Mouse (Mus musculus): Measurements from ENCODE around the gene Kcnh5. TPM values are rescaled to one million over a fixed set of nuclear protein-coding genes. Genes with fewer than 3 reads are reported as not detected.

The Kcnh5 gene
- 0.06 TPM in 1 of 2 replicates, not detected in the other for total RNA-seq (2021)
- long read RNA-seq = 0 reads

DNA sequence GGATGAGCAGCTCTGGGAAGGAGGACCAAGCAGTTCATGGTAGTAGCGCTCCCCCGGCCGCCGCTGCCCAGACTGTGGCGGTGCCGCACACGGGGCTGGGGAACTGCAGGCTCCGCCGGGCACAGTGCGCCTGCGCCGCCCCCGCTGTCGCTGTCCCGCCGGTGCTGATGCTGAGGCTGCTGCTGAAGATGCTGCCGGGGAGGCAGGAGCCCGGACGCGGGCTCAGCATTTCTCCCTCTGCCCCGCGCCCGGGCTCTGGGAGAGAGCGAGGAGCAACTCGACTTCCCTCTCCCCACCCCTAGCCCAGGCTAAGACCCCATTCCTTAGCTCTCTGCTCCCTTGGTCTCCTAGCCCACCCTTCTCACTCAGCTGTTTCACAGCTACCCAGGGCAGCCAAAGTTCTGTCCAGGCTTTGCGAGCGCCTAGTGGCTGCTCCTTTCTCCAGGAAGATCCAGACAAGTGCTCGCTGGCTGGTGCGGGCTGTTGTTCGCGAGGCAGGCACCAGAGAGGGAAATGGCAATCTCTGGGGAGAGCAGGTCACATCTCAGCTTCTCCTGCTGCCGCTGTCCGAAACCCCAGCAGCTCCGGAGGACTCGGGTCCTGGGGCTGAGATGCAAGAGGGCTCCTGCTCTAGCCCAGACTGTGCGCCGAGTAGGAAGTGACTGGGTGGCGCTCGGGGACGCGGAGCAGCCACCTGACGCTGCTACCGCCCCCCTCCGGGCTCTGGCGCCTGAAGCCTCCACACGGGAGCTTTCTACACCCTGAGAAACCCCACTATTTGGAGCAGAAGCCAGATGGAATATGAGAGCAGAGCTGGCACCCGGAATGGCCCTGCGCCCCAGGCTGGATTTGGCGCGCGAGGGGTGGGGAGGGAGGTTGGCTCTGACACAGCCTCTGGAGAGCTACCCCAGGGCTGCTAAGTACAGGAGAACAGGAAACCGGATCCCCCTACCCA, at the start of gene Kcnh5:
Gene Kcnh5 (minus strand): TSS at position 642 of the 955 bp plus-strand sequence.
- DNase-seq = peak; percentile 5

- no peak for DNase-seq
Measured at GRCm38 (mm10) chr12:75223966-75224365, 46.8 kb upstream of the Kcnh5 start.

DNA sequence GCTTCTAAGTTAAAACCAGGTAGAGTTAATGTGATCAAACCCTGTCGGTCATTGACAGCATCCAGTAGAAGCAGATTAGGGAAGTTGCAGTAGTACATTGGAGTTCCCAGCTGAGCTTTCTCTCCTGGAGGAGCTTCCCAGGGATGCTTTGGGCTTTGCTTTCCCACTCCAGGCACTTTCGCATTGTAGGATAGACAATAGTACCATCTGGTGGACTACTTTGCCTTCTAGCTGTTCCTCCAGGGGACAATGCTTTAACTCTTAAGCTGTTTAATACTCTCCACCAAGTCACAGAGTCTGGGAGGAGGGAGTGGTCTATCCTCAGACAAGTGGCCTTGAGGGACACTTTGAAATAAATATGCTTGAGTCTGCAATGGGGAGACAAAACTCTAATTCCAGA, 12.3 kb upstream of the Kcnh5 start:
- no peak for DNase-seq

GRCm38 (mm10) chr12:75182646-75183045, 5.5 kb upstream of the Kcnh5 start:
- no peak for DNase-seq

DNA sequence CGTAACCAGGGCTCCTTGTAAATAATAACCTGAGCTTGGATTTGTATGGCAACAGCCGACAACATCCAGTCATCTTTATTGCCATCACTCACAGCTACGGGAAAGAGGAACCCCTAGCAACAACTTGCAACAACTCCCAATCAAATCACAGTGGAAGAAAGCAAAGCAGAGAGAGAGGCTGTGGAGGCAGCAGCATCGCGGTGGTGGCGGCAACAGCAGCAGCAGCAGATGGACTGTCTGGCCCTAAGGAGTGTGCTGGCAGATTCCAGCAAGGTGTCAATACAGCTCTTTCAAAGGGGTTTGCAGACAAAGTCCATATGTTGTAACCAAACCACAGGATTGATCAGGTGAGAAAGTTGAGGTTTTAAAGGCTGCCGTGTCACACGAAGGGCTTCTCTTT, 2.4 kb upstream of the Kcnh5 start:
- DNase-seq = no peak

DNA sequence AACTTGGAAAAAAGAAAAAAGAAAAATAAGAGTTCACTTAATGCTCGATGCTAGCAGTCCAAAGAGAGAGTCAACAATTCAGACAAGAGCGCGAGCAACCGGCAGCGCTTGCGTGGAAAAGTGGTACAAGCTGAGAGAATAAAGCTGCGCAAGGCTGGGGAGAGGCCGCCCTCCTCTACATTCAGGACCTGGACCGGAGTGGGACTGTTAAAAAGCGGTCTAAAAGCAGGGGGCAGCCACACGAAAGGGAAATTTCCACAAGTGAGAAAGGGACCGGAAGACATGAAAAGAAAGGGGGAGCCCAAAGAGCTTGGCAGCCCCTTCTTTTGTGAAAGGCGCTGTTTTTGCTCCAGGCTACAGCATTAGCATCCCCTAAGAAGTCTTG, 506 bp upstream of the Kcnh5 start:
- DNase-seq = no peak

- no peak for DNase-seq
Measured at GRCm38 (mm10) chr12:75175931-75176565, 1.1 kb downstream of the Kcnh5 start.

GRCm38 (mm10) chr12:75170970-75171369, 6.2 kb downstream of the Kcnh5 start:
- no peak for DNase-seq

- DNase-seq = no peak
Measured at GRCm38 (mm10) chr12:75153076-75153568, 24.0 kb downstream of the Kcnh5 start.

GRCm38 (mm10) chr12:75139792-75140191, 37.3 kb downstream of the Kcnh5 start:
- DNase-seq = no peak

GRCm38 (mm10) chr12:75091921-75092320, 85.2 kb downstream of the Kcnh5 start:
- DNase-seq = no peak

- no peak for DNase-seq
Measured at GRCm38 (mm10) chr12:75090957-75091356, 86.2 kb downstream of the Kcnh5 start.

GRCm38 (mm10) chr12:75077175-75077574, 100.0 kb downstream of the Kcnh5 start:
- DNase-seq = no peak

GRCm38 (mm10) chr12:75071043-75071442, 106.1 kb downstream of the Kcnh5 start:
- DNase-seq = no peak

GRCm38 (mm10) chr12:75062571-75062970, 114.6 kb downstream of the Kcnh5 start:
- DNase-seq = no peak

GRCm38 (mm10) chr12:75061731-75062130, 115.4 kb downstream of the Kcnh5 start:
- DNase-seq = no peak

- no peak for DNase-seq
Measured at GRCm38 (mm10) chr12:75053731-75054130, 123.4 kb downstream of the Kcnh5 start.

- no peak for DNase-seq
Measured at GRCm38 (mm10) chr12:75036694-75037093, 140.4 kb downstream of the Kcnh5 start.

GRCm38 (mm10) chr12:75031970-75032864, 144.9 kb downstream of the Kcnh5 start:
- no peak for DNase-seq

DNA sequence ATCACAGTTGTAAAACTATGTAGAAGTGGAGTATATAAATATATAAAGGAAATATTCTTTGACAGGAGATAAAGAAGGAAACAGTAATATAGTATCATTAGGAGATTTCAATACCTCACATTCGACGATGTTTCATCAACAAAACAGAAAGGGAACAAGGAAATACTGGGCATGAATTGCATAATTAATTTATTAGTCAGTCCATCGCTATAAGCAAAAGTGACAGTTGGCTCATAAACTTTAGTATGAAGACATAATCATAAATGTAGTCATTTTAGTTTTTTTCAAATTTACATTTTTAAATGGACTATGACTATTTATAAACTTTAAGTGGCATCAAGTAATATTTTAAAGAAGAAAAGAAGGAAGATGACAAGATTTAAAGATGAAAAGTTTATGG, 205.9 kb downstream of the Kcnh5 start:
- DNase-seq = no peak

- no peak for DNase-seq
Measured at GRCm38 (mm10) chr12:74969420-74969819, 207.7 kb downstream of the Kcnh5 start.

GRCm38 (mm10) chr12:74966266-74966665, 210.9 kb downstream of the Kcnh5 start:
- DNase-seq = no peak
